Mouse (Mus musculus): ENCODE measurements around the gene Zfp410. TPM values are rescaled to one million over a fixed set of nuclear protein-coding genes. Genes with fewer than 3 reads are reported as not detected.

The Zfp410 gene
- total and polyA plus RNA-seq, 3 experiments, result 33.5 to 53.7 (median 42.9) TPM

DNA sequence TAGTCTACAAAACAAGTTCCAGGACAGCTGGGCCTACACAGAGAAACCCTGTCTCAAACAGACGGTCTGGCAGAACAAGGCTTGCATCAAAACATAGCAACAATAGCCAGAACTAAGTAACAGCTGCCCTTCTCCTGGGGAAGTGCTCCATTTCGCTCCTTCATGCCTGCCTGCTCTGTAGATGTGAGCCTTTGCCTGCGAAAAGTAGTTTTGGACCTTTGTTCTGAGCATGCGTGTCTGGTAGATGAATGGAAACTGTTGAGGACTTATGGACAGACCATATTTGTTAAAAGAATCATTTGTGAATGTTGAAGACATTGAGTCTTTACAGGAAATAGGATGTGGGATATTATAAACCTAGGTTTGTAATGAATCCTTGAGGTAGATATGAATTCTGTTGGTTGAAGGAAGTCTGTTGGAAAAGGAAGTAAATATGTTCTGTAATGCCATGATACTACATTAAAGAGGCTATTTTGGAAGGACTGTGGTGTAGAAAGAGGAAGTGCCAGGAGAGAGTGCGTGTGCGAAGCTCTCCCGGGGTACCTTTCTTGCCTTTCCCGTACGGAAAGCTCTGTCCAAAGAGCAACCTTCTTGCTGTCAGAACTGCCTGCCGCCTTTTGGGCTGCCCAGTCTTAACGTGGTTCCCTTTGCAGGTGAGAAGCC is 20.4 kb downstream of the Zfp410 start:
- TF ChIP-seq CHD2 (IDR thresholded peaks at IDR 0.05; ENCODE audit: low read length), result no peak
- no peak for TF ChIP-seq TBP (conservative IDR thresholded peaks at IDR 0.05; ENCODE audit: low read depth, low read length)
- no peak for TF ChIP-seq JUND (conservative IDR thresholded peaks at IDR 0.05; ENCODE audit: low read depth, low read length)
- no peak for TF ChIP-seq MAX (IDR thresholded peaks at IDR 0.05; ENCODE audit: low read length)
- no peak overlapping the region for H3K4me2 ChIP-seq (ENCODE audit: insufficient read depth, low read depth, poor library complexity, severe bottlenecking)
- peaks cover 0 to 4% of the 10 kb centered on the region in 2 experiments; a peak in 1 of 4 replicates for H3K4me1 ChIP-seq (ENCODE audit: control insufficient read depth in 1 of 2, insufficient read depth in 2 of 2)
- in situ Hi-C loops (cut with MboI; ENCODE audit: low pct_ligation_motif_present, low pct_unique_long_range_greater_than_20kb, low sequenced_read_pairs) (no loop called here), dilution Hi-C loops (cut with MboI; ENCODE audit: extremely low pct_ligation_motif_present, extremely low pct_unique_long_range_greater_than_20kb, low sequenced_read_pairs) (no loop called here)
- H3K27me3 ChIP-seq (replicated peaks), result no peaks in the 10 kb centered on the region
- no peaks in the 10 kb centered on the region; the same call in 1 of the 2 replicates for H3K79me2 ChIP-seq (replicated peaks; ENCODE audit: control insufficient read depth, extremely low read depth, insufficient read depth, poor library complexity, severe bottlenecking)
- H3K9me3 ChIP-seq (replicated peaks; ENCODE audit: low read length), result no peaks in the 10 kb centered on the region
- no peak overlapping the region for H3K27ac ChIP-seq (ENCODE audit: insufficient read depth, low read depth)
- H3K9ac ChIP-seq (ENCODE audit: insufficient read depth, low read depth), result no peak overlapping the region
- no peak for DNase-seq (ENCODE audit: extremely low read depth)
- peaks cover 60 to 87% of the 10 kb centered on the region in 2 experiments for H3K36me3 ChIP-seq (replicated peaks in 1 of 2; ENCODE audit: control insufficient read depth in 1 of 2, insufficient read depth in 1 of 2, low read length in 1 of 2)
- H3K4me3 ChIP-seq (replicated peaks in 1 of 3; ENCODE audit: low read depth in 2 of 3, low read length in 2 of 3, poor library complexity in 1 of 3), result no peak overlapping the region

DNA sequence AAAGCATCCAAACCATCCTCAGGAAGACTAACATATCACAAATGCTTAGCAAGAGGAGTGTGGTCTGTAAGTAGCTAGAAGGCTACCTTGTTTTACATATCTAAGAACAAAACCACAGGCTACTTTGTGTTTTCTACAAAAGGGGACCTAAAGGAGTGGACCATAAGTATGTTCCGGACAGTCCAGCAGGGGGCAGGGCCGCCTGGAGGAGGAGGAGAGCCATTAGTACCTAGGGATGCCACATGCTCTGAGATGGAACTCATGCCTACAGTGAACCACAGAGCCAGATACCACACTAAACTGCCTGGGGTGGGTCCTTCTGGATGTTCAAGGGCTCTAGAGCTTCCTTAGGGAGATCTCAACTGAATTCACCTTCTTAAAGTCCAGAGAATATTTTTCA is 30.5 kb downstream of the Zfp410 start:
- dilution Hi-C loops (cut with MboI; ENCODE audit: extremely low pct_ligation_motif_present, extremely low pct_unique_long_range_greater_than_20kb, low sequenced_read_pairs), result no loop called here
- peaks cover 0 to 12% of the 10 kb centered on the region in 2 experiments; a peak in 2 of 4 replicates for H3K4me1 ChIP-seq (ENCODE audit: control insufficient read depth in 1 of 2, insufficient read depth in 2 of 2)
- H3K27ac ChIP-seq (ENCODE audit: insufficient read depth, low read depth), result no peak overlapping the region
- in situ Hi-C loops (cut with MboI; ENCODE audit: low pct_ligation_motif_present, low pct_unique_long_range_greater_than_20kb, low sequenced_read_pairs), result no loop called here
- no peak overlapping the region for H3K4me2 ChIP-seq (ENCODE audit: insufficient read depth, low read depth, poor library complexity, severe bottlenecking)
- no peak overlapping the region for H3K9ac ChIP-seq (ENCODE audit: insufficient read depth, low read depth)
- DNase-seq (ENCODE audit: extremely low read depth), result peak; percentile 32
- H3K27me3 ChIP-seq (replicated peaks), result no peaks in the 10 kb centered on the region
- H3K9me3 ChIP-seq (replicated peaks; ENCODE audit: low read length), result no peaks in the 10 kb centered on the region
- no peak overlapping the region for H3K4me3 ChIP-seq (replicated peaks in 1 of 3; ENCODE audit: low read depth in 2 of 3, low read length in 2 of 3, poor library complexity in 1 of 3)
- no peaks in the 10 kb centered on the region for H3K79me2 ChIP-seq (replicated peaks; ENCODE audit: control insufficient read depth, extremely low read depth, insufficient read depth, poor library complexity, severe bottlenecking)
- peaks cover 16 to 52% of the 10 kb centered on the region in 2 experiments for H3K36me3 ChIP-seq (replicated peaks in 1 of 2; ENCODE audit: control insufficient read depth in 1 of 2, insufficient read depth in 1 of 2, low read length in 1 of 2)
- TF ChIP-seq CTCF (conservative IDR thresholded peaks at IDR 0.05 in 1 of 2, IDR thresholded peaks at IDR 0.05 in 1 of 2; ENCODE audit: low read depth in 2 of 2, low read length in 2 of 2) (peak in 1 of 2 experiments; percentile 68; a peak in 3 of 4 replicates), TBP (conservative IDR thresholded peaks at IDR 0.05; ENCODE audit: low read depth, low read length) (no peak), KAT2A (IDR thresholded peaks at IDR 0.05; ENCODE audit: insufficient replicate concordance, low read length) (no peak), USF1 (IDR thresholded peaks at IDR 0.05; ENCODE audit: low read depth, low read length) (no peak), IRF4 (IDR thresholded peaks at IDR 0.05; ENCODE audit: low read depth, low read length) (no peak), BHLHE40 (IDR thresholded peaks at IDR 0.05; ENCODE audit: low read depth, low read length) (no peak), CHD2 (IDR thresholded peaks at IDR 0.05; ENCODE audit: low read length) (no peak), MEF2A (IDR thresholded peaks at IDR 0.05; ENCODE audit: borderline replicate concordance, low read depth, low read length) (no peak), POLR2A (IDR thresholded peaks at IDR 0.05; ENCODE audit: low read depth, low read length) (no peak), USF2 (conservative IDR thresholded peaks at IDR 0.05; ENCODE audit: low read depth, low read length) (no peak), PAX5 (IDR thresholded peaks at IDR 0.05; ENCODE audit: low read length) (no peak), MAZ (IDR thresholded peaks at IDR 0.05; ENCODE audit: low read depth, low read length) (no peak), UBTF (IDR thresholded peaks at IDR 0.05; ENCODE audit: low read depth, low read length) (no peak), JUND (conservative IDR thresholded peaks at IDR 0.05; ENCODE audit: low read depth, low read length) (no peak), HCFC1 (IDR thresholded peaks at IDR 0.05; ENCODE audit: low read depth, low read length) (no peak), MAFK (IDR thresholded peaks at IDR 0.05; ENCODE audit: insufficient replicate concordance, low read length) (no peak), CHD1 (IDR thresholded peaks at IDR 0.05; ENCODE audit: low read depth, low read length) (no peak), ZC3H11A (IDR thresholded peaks at IDR 0.05; ENCODE audit: low read depth, low read length) (no peak), MAX (IDR thresholded peaks at IDR 0.05; ENCODE audit: low read length) (no peak), EP300 (IDR thresholded peaks at IDR 0.05; ENCODE audit: low read length) (no peak), ZMIZ1 (IDR thresholded peaks at IDR 0.05; ENCODE audit: low read depth, low read length) (no peak), RAD21 (IDR thresholded peaks at IDR 0.05; ENCODE audit: low read depth, low read length) (peak; percentile 59), GABPA (IDR thresholded peaks at IDR 0.05; ENCODE audit: insufficient replicate concordance, low read depth, low read length) (no peak), NRF1 (IDR thresholded peaks at IDR 0.05; ENCODE audit: low read depth, low read length) (no peak), MXI1 (IDR thresholded peaks at IDR 0.05; ENCODE audit: low read depth, low read length) (no peak), MYC (IDR thresholded peaks at IDR 0.05; ENCODE audit: low read depth, low read length) (peak; percentile 41; the same call in 1 of the 2 replicates), ZKSCAN1 (IDR thresholded peaks at IDR 0.05; ENCODE audit: borderline replicate concordance, low read depth, low read length) (no peak), SMC3 (IDR thresholded peaks at IDR 0.05; ENCODE audit: low read depth, low read length) (peak; percentile 44; the same call in 1 of the 2 replicates), RCOR1 (conservative IDR thresholded peaks at IDR 0.05; ENCODE audit: low read depth, low read length) (no peak), E2F4 (IDR thresholded peaks at IDR 0.05; ENCODE audit: insufficient replicate concordance, low read depth, low read length) (no peak), ELF1 (IDR thresholded peaks at IDR 0.05; ENCODE audit: low read depth, low read length) (no peak), ZNF384 (IDR thresholded peaks at IDR 0.05; ENCODE audit: low read depth, low read length) (no peak)

Data from CH12.LX (cell line).